Mouse (Mus musculus) large intestine, adult 2 months (tissue): ENCODE data around the gene Zfp536. TPM values are rescaled to one million over a fixed set of nuclear protein-coding genes. Genes with fewer than 3 reads are reported as not detected.
"Not testable (repeated sequence)": the region's sequence is repeated elsewhere in the genome, so short reads cannot be mapped to it uniquely, and the experiment has no call there.

Experiments
- DNase-seq: peaks from one replicate; pipeline ENCODE4 v3.0.0-alpha.2; 2012; ENCODE audit warnings: low read depth, low spot score
- WGBS: fragments of 180-500 bp; shearing (Covaris S2); methylation state at CpG from one replicate; pipeline ENCODE4 v1.1.7; 2018; 5-methylcytosine and 5-hydroxymethylcytosine counted together
- polyA plus RNA-seq: library from polyadenylated mRNA; depleted of rRNA; stranded (reverse); fragments of >200 nt; gene quantifications from 2 replicates; pipeline ENCODE4 v1.2.3, GENCODE M21; 2012

The Zfp536 gene
- polyA plus RNA-seq, 1 experiment = 0.52 TPM

- 79% methylated on average over 9 of the region's 9 CpGs for WGBS
- no peak for DNase-seq
Observed at GRCm38 (mm10) chr7:37704464-37704863, 69.0 kb downstream of the Zfp536 start.

GRCm38 (mm10) chr7:37697378-37697777 is 76.1 kb downstream of the Zfp536 start:
- DNase-seq = not testable (repeated sequence)
- 87% methylated on average over 3 of the region's 3 CpGs for WGBS

- WGBS = 46% methylated on average over 5 of the region's 5 CpGs
- DNase-seq = no peak
Observed at GRCm38 (mm10) chr7:37695066-37695465, 78.4 kb downstream of the Zfp536 start.

- no peak for DNase-seq
- WGBS = 89% methylated on average over 10 of the region's 10 CpGs
Observed at GRCm38 (mm10) chr7:37690606-37691005, 82.8 kb downstream of the Zfp536 start.

- 58% methylated on average over 23 of the region's 23 CpGs for WGBS
- DNase-seq = no peak
Observed at GRCm38 (mm10) chr7:37689561-37690305, 83.7 kb downstream of the Zfp536 start.

GRCm38 (mm10) chr7:37689107-37689511 is 84.3 kb downstream of the Zfp536 start:
- 20% methylated on average over 11 of the region's 11 CpGs for WGBS

GRCm38 (mm10) chr7:37686366-37686765 is 87.1 kb downstream of the Zfp536 start:
- DNase-seq = no peak
- 81% methylated on average over 2 of the region's 2 CpGs for WGBS

More at GRCm38 (mm10) chr7:37689107-37689511, 84.3 kb downstream of the Zfp536 start:
- DNase-seq = no peak

- DNase-seq = no peak
- 90% methylated on average over 3 of the region's 3 CpGs for WGBS
Observed at GRCm38 (mm10) chr7:37685247-37685646, 88.2 kb downstream of the Zfp536 start.

- DNase-seq = no peak
- WGBS = 70% methylated on average over 3 of the region's 3 CpGs
Observed at GRCm38 (mm10) chr7:37681335-37681734, 92.1 kb downstream of the Zfp536 start.

GRCm38 (mm10) chr7:37663676-37664365 is 109.6 kb downstream of the Zfp536 start:
- DNase-seq = no peak
- WGBS = 75% methylated on average over 7 of the region's 7 CpGs

GRCm38 (mm10) chr7:37648671-37649070 is 124.8 kb downstream of the Zfp536 start:
- 85% methylated on average over 11 of the region's 11 CpGs for WGBS
- no peak for DNase-seq

- DNase-seq = no peak
- WGBS = 93% methylated on average over 21 of the region's 21 CpGs
Observed at GRCm38 (mm10) chr7:37647917-37648615, 125.4 kb downstream of the Zfp536 start.

GRCm38 (mm10) chr7:37639740-37640397 is 133.6 kb downstream of the Zfp536 start:
- WGBS = 61% methylated on average over 12 of the region's 12 CpGs
- DNase-seq = no peak

- no peak for DNase-seq
- WGBS = 56% methylated on average over 5 of the region's 5 CpGs
Observed at GRCm38 (mm10) chr7:37634812-37635211, 138.6 kb downstream of the Zfp536 start.

GRCm38 (mm10) chr7:37630410-37630809 is 143.0 kb downstream of the Zfp536 start:
- WGBS = 76% methylated on average over 7 of the region's 7 CpGs

GRCm38 (mm10) chr7:37627897-37628510 is 145.4 kb downstream of the Zfp536 start:
- WGBS = 82% methylated on average over 6 of the region's 6 CpGs
- DNase-seq = no peak

More at GRCm38 (mm10) chr7:37630410-37630809, 143.0 kb downstream of the Zfp536 start:
- no peak for DNase-seq

- WGBS = 62% methylated on average over 8 of the region's 8 CpGs
- no peak for DNase-seq
Observed at GRCm38 (mm10) chr7:37625758-37626157, 147.7 kb downstream of the Zfp536 start.

- no peak for DNase-seq
- 17% methylated on average over 20 of the region's 20 CpGs for WGBS
Observed at GRCm38 (mm10) chr7:37624759-37625340, 148.6 kb downstream of the Zfp536 start.
